Mouse (Mus musculus) liver, embryonic 14.5 days (tissue): ENCODE results near the gene Grip1. TPM values are rescaled to one million over a fixed set of nuclear protein-coding genes. Genes with fewer than 3 reads are reported as not detected.

Source experiments
- ATAC-seq: fragments of 200-750 bp; cut with Nextera tagmentation; 2 replicates; pipeline ENCODE4 v1.8.0; 2017; ENCODE audit warnings: moderate number of reproducible peaks, mild to moderate bottlenecking, moderate library complexity; ENCODE audit not compliant: insufficient read depth
- DNase-seq, 3 experiments: peaks; one replicate each; pipeline ENCODE4 v3.0.0-alpha.2; 2012 to 2013; ENCODE audit warnings: low read depth in 3 of 3, low spot score in 3 of 3
- H3K27ac ChIP-seq: fragments of 300-500 bp; sonication (generic); 2 replicates; pipeline ENCODE4 v1.5.1; 2014; ENCODE audit warnings: moderate library complexity, mild to moderate bottlenecking, control low read depth, inconsistent platforms
- H3K27me3 ChIP-seq: fragments of 300-500 bp; sonication (generic); 2 replicates; pipeline ENCODE4 v1.6.1; 2014; ENCODE audit warnings: mild to moderate bottlenecking, low read length, moderate library complexity; ENCODE audit not compliant: control insufficient read depth, insufficient read depth
- H3K36me3 ChIP-seq: fragments of 300-500 bp; sonication (generic); replicated peaks from 2 replicates; pipeline ENCODE4 v1.6.1; 2014; ENCODE audit warnings: low read depth; ENCODE audit not compliant: control insufficient read depth, insufficient read depth
- H3K4me1 ChIP-seq, 2 experiments: fragments of 200-500 bp in 1 of 2; fragments of 300-500 bp in 1 of 2; sonication (generic) in 1 of 2; replicated peaks; 2 replicates each; pipeline ENCODE4 v1.6.1; 2012 to 2014; ENCODE audit warnings: antibody characterized with exemption in 1 of 2, inconsistent platforms in 1 of 2, low read length in 1 of 2; ENCODE audit not compliant: control insufficient read depth in 2 of 2, insufficient read depth in 2 of 2
- H3K4me2 ChIP-seq: fragments of 300-500 bp; sonication (generic); 2 replicates; pipeline ENCODE4 v1.6.1; 2014; ENCODE audit warnings: low read depth, mild to moderate bottlenecking, control low read depth, moderate library complexity
- H3K4me3 ChIP-seq, 2 experiments: fragments of 200-500 bp in 1 of 2; fragments of 300-500 bp in 1 of 2; sonication (generic) in 1 of 2; 2 replicates each; pipeline ENCODE4 v1.5.1; 2012 to 2014; ENCODE audit warnings: low read depth in 2 of 2, low read length in 2 of 2, mild to moderate bottlenecking in 2 of 2, control low read depth in 1 of 2, inconsistent platforms in 1 of 2, moderate library complexity in 1 of 2; ENCODE audit not compliant: insufficient read depth in 1 of 2
- H3K9ac ChIP-seq: fragments of 300-500 bp; sonication (generic); replicated peaks from 2 replicates; pipeline ENCODE4 v1.6.1; 2014; ENCODE audit warnings: mild to moderate bottlenecking, control low read depth, moderate library complexity
- H3K9me3 ChIP-seq: fragments of 300-500 bp; sonication (generic); 2 replicates; pipeline ENCODE4 v1.6.1; 2016; ENCODE audit warnings: low read length, mixed read lengths; ENCODE audit not compliant: control insufficient read depth
- CTCF ChIP-seq: IDR thresholded peaks from 2 replicates; pipeline ENCODE4 v1.5.1; 2016; ENCODE audit warnings: antibody characterized with exemption, low read depth, control low read depth
- EP300 ChIP-seq: IDR thresholded peaks from 2 replicates; pipeline ENCODE4 v1.6.1; 2016; ENCODE audit warnings: antibody characterized with exemption, low read depth
- WGBS: fragments of 180-500 bp; shearing (Covaris S2); extraction: QIAGEN DNeasy Blood & Tissue Kit; methylation state at CpG from one replicate; pipeline ENCODE4 v1.1.7; 2014; ENCODE audit not compliant: insufficient replicate concordance; 5-methylcytosine and 5-hydroxymethylcytosine counted together
- polyA plus RNA-seq, 2 experiments: library from polyadenylated mRNA; depleted of rRNA in 1 of 2; stranded (reverse) in 1 of 2; unstranded in 1 of 2; fragments of >200 nt; fragmentation: Nextera tagmentation in 1 of 2; extraction: Ambion mirVana in 1 of 2; gene quantifications; 2 replicates each; pipeline versions ENCODE4 v1.2.1 to v1.2.3; 2012 to 2014

The Grip1 gene
- polyA plus RNA-seq, 2 experiments = 0.37 to 0.56 TPM

DNA sequence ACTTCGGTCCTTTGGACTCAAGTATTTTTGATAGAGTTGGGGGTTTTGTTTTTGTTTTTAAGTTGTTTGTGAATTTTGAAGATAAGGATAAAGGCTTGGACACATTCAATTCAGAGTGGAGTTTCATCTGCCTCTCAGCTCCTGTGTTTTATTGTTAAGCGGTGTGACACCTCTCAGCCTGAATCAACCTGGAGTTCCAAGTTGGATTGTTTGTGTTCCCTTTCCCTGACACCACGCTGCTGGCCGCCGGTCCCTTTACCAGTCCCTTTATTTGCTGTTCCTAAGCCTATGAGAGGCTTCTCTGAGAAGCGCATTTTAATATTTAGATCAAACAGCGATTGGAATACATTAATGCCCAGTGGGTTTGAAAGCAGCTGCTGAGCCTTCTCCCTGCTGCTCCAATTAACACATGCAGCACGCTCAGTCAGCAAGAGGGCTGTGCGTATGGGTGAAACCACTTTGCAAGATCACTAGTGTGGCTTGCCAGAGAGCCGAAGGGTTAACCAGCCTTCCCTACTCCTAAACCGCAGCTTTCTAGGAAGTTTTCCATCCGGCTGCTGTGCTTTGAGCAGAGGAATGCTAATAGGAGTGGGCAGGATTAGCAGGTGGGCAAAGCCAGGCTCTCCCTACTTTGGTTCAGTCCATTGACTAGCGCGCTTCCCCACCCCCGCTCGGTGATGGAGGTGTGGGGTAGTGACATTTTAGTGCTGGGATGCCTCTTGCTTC lies 237.9 kb downstream of the Grip1 start:
- 5% methylated on average over 16 of the region's 16 CpGs for WGBS
- no peaks in the 10 kb centered on the region for H3K4me1 ChIP-seq
- no peak for DNase-seq
- no peak for TF ChIP-seq CTCF
- no peak for TF ChIP-seq EP300
- ATAC-seq = no peak
- H3K27me3 ChIP-seq = peaks cover 3% of the 10 kb centered on the region
- H3K27ac ChIP-seq = no peak overlapping the region
- H3K4me3 ChIP-seq = no peak overlapping the region
- peak overlapping the region; percentile 31 for H3K4me2 ChIP-seq
- H3K36me3 ChIP-seq = no peaks in the 10 kb centered on the region
- no peak overlapping the region for H3K9ac ChIP-seq
- H3K9me3 ChIP-seq = no peaks in the 10 kb centered on the region

DNA sequence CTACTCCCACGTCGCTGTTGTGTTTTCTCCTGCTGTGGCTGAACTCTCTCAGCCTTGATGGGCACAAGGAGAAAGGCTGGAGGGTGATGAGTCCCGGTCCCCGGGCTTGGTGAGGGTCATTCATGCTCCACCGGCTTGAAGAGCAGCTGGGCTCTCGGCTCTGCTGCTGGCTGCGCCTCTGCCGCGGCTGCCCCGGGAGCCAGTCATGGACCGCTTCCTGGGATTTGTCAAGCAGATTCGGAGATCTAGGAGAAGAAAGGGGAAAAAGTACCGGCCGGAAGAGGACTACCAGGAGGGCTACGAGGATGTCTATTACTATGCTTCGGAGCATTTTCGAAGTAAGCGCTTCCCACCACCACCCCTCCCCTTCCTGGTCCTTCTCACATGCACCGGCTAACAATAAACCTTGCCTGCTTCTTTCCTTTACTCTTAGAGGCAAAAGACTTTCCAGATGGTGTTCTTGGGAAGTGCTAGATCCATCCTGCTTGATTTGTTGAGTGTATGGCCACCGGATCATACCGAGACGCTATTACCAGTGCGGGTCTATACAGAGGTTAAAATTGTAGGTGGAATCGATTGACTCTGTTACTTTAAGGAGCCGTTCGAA lies 238.8 kb downstream of the Grip1 start:
- Histone ChIP-seq H3K27ac (no peak overlapping the region), H3K36me3 (no peaks in the 10 kb centered on the region), H3K4me2 (peak overlapping the region; percentile 31; the same call in 1 of the 2 replicates), H3K4me1 (no peaks in the 10 kb centered on the region), H3K9ac (no peak overlapping the region), H3K4me3 (no peak overlapping the region), H3K9me3 (no peaks in the 10 kb centered on the region), H3K27me3 (peaks cover 3% of the 10 kb centered on the region)
- DNase-seq = no peak
- 4% methylated on average over 26 of the region's 26 CpGs for WGBS
- ATAC-seq = no peak
- TF ChIP-seq CTCF (no peak), EP300 (no peak)

DNA sequence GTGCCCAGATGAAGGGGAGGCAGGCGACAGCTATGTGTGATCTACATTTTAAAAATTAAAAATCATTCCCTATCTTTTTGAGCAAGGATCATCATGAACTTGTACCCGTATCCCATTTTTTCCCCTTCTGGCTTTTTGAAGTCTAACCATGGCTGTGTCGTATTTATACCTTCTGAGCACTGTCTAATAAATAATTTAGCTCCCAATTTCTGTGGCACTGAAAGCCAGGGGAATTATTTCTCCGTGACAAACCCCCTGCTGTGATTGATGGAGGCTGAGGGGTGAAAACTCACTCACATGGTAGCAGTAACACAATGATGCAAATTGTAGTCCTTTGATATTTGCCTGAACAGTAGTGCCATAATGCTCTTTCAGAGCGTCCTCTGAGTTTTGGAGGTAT lies 239.8 kb downstream of the Grip1 start:
- TF ChIP-seq CTCF (no peak), EP300 (no peak)
- ATAC-seq = no peak

DNA sequence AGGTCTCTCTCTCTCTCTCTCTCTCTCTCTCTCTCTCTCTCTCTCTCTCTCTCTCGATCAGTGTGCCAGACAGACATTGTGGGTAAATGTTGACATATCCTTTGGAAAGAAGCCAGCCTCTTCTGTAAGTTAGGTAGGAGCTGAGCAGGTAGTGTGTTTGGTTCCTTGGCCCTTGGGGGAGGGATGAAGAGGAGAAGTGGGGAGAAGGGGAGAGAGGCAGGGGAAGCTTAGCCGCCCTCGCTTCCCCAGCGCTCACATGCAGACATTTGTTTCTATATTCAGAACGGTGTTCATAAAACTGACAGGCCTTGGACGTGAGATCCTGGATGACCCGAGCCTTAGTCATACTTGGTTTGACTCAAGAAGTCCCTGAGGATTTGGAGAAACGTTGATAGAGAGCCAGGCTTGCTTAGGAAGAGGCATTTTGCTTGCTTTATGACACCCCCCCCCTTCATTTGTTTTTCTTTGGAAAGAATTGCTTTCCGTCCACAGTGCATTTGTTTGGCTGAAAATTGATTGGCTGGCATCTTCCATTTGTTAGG lies 243.7 kb downstream of the Grip1 start:
- Histone ChIP-seq H3K27ac (no peak overlapping the region), H3K4me2 (no peak overlapping the region), H3K9ac (no peak overlapping the region), H3K4me1 (no peaks in the 10 kb centered on the region), H3K36me3 (no peaks in the 10 kb centered on the region), H3K9me3 (no peaks in the 10 kb centered on the region), H3K4me3 (no peak overlapping the region), H3K27me3 (peaks cover 1% of the 10 kb centered on the region; the same call in 1 of the 2 replicates)
- 61% methylated on average over 9 of the region's 9 CpGs for WGBS
- ATAC-seq (no peak), DNase-seq (no peak)
- TF ChIP-seq EP300 (no peak), CTCF (no peak)

More for the DNA sequence above, 239.8 kb downstream of the Grip1 start:
- 45% methylated on average over 5 of the region's 5 CpGs for WGBS
- Histone ChIP-seq H3K4me2 (no peak overlapping the region), H3K4me1 (no peaks in the 10 kb centered on the region), H3K9me3 (no peaks in the 10 kb centered on the region), H3K27ac (no peak overlapping the region), H3K36me3 (no peaks in the 10 kb centered on the region), H3K9ac (no peak overlapping the region), H3K27me3 (peaks cover 3% of the 10 kb centered on the region), H3K4me3 (no peak overlapping the region)
- no peak for DNase-seq

DNA sequence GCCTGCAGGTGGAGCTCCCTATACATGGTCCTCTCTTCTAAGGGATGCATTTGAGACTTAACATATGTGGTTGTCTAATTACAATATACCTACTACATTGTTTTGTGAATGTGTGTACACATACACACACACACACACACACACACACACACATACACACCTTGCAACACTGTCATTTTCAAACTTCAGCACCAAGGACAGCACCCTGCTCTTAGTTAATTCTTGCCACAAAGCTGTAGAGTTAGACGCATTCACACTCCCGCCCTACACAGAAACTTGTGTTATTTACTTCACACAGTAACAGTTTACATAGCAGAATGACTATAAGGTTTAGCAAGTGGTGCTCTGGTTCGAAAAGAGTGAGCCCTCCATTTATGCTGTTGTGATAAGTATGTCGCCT lies 251.7 kb downstream of the Grip1 start:
- no peaks in the 10 kb centered on the region for H3K9me3 ChIP-seq

More for the DNA sequence above, 251.7 kb downstream of the Grip1 start:
- Histone ChIP-seq H3K27me3 (no peaks in the 10 kb centered on the region), H3K36me3 (no peaks in the 10 kb centered on the region), H3K9ac (no peak overlapping the region), H3K4me3 (no peak overlapping the region), H3K4me1 (no peaks in the 10 kb centered on the region), H3K4me2 (no peak overlapping the region), H3K27ac (no peak overlapping the region)
- ATAC-seq = no peak
- TF ChIP-seq EP300 = no peak
- no peak for TF ChIP-seq CTCF
- DNase-seq = peak in 2 of 3 experiments; percentile 2 to 4
- WGBS = 46% methylated on average over 4 of the region's 4 CpGs
